ENCODE assay signal across 10 mouse cellular contexts in the genomic region with DNA sequence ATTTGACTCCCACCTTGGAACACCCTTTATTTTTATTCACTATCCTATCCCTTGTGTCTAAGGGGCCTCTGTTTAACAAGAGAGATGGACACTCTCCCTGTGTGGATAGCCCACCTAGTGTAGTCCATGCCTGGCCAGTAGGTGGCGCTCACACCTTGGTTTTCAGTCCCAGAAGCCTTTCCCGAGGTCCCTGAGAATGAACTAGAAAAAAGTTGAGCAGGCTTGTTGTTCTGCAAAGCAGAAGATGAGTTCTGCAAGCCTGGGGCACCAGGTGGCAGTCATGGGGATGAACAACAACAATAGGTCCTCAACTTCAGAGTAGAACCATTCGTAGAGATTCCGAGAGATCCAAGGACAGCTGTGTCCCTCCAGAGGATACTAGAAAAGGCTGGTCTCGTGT. TPM values are rescaled to one million over a fixed set of nuclear protein-coding genes. Genes with fewer than 3 reads are reported as not detected.
DNase-seq lines count a peak whose midpoint lies in the region; ATAC-seq and TF ChIP-seq lines count a peak whose summit lies in the region.
"Had no signal": no experiment of that assay in that cellular context is flagged by ENCODE, and none has a peak within 500 bp of the region (broad histone marks: within the 10 kb centered on the region; RNA-seq: fewer than 3 reads in every experiment).

No protein-coding gene starts in this region.

- H3K4me1 ChIP-seq in liver, embryonic 14.5 days (replicated peaks; ENCODE audit: control insufficient read depth in 2 of 2, insufficient read depth in 2 of 2, low read length in 1 of 2): no peaks in the 10 kb centered on the region
- H3K4me1 ChIP-seq: embryonic facial prominence, embryonic 13.5 days; liver, embryonic 15.5 days had no signal

- no peak overlapping the region for H3K27ac ChIP-seq in liver, embryonic 14.5 days
- H3K27ac ChIP-seq: embryonic facial prominence, embryonic 13.5 days; liver, embryonic 15.5 days had no signal

- intact Hi-C loops in heart, postnatal 10 days (cut with DNase I): loop anchor here (5.0 kb wide), 1 partner anchor 57 kb away; no protein-coding TSS in a partner anchor

- no peaks in the 10 kb centered on the region for H3K9me3 ChIP-seq in liver, embryonic 14.5 days (ENCODE audit: control insufficient read depth, low read length)
- H3K9me3 ChIP-seq: embryonic facial prominence, embryonic 13.5 days; liver, embryonic 15.5 days had no signal

- no peaks in the 10 kb centered on the region for H3K27me3 ChIP-seq in liver, embryonic 14.5 days (ENCODE audit: control insufficient read depth, insufficient read depth, low read length)
- H3K27me3 ChIP-seq: embryonic facial prominence, embryonic 13.5 days; liver, embryonic 15.5 days had no signal

- WGBS in liver, embryonic 14.5 days (ENCODE audit: insufficient replicate concordance): 65% methylated on average over 5 of the region's 5 CpGs

- H3K9ac ChIP-seq in liver, embryonic 14.5 days (replicated peaks): no peak overlapping the region
- H3K9ac ChIP-seq: embryonic facial prominence, embryonic 13.5 days; liver, embryonic 15.5 days had no signal

- TF ChIP-seq CTCF in liver, embryonic 14.5 days (IDR thresholded peaks at IDR 0.05; ENCODE audit: low read depth): peak; percentile 89

- 0 out of 2 replicates have a peak, but pooled peaks have one; percentile 44 for ATAC-seq in frontal cortex, adult (ENCODE audit: low TSS enrichment)
- ATAC-seq in liver, embryonic 14.5 days (ENCODE audit: insufficient read depth): peak; percentile 31; the same call in 1 of the 2 replicates
- ATAC-seq in monocyte, adult 5-6 weeks (replicated peaks; ENCODE audit: insufficient number of reproducible peaks, low FRiP score, low TSS enrichment, poor library complexity, severe bottlenecking): no peak

- peaks cover 10% of the 10 kb centered on the region for H3K36me3 ChIP-seq in liver, embryonic 14.5 days (replicated peaks; ENCODE audit: control insufficient read depth, insufficient read depth, low read depth)

- DNase-seq in heart, postnatal 10 days: peak; percentile 54 to 72
- DNase-seq in heart, adult 9 months (ENCODE audit: low spot score in 2 of 2): no peak
- peak; percentile 72 to 73 for DNase-seq in B cell, adult 2 months
- DNase-seq in R1 (ENCODE audit: low read depth, low spot score): peak; percentile 62
- DNase-seq in liver, embryonic 14.5 days (ENCODE audit: low read depth in 3 of 3, low spot score in 3 of 3): peak in 2 of 3 experiments; percentile 33 to 43
- peak; percentile 47 to 49 for DNase-seq in spleen, postnatal 36 days (ENCODE audit: low spot score in 2 of 2)

- H3K4me2 ChIP-seq in liver, embryonic 14.5 days (ENCODE audit: low read depth): no peak overlapping the region
- H3K4me2 ChIP-seq: embryonic facial prominence, embryonic 13.5 days; liver, embryonic 15.5 days had no signal

- TF ChIP-seq EP300 in liver, embryonic 14.5 days (IDR thresholded peaks at IDR 0.05; ENCODE audit: low read depth): no peak

- H3K4me3 ChIP-seq in liver, embryonic 14.5 days (ENCODE audit: insufficient read depth in 1 of 2, low read depth in 2 of 2, low read length in 2 of 2): no peak overlapping the region
- H3K4me3 ChIP-seq: embryonic facial prominence, embryonic 13.5 days; liver, embryonic 15.5 days had no signal

RNA-seq across cellular contexts. Expression of gene Mki67, which starts 35.8 kb away (rescaled TPM):
- total RNA-seq in heart, postnatal 10 days (2021): 10 to 100 TPM; 33.3 to 39.2 TPM
- polyA plus RNA-seq in liver, embryonic 14.5 days (2012; rRNA removed): 48.0 and 97.2 TPM in 2 replicates
- 118 and 129 TPM in 2 replicates for polyA plus RNA-seq in liver, embryonic 14.5 days (2014; fragmentation: Nextera tagmentation; extraction: Ambion mirVana)
- 2.9 to 12.3 TPM (median 3.7 TPM) in 3 replicates for total RNA-seq in monocyte, adult 5-6 weeks (2017)

Comparison
In these comparisons a context has a peak if more than half of its experiments do, and no peak if none do; other contexts are left out.
1. DNase-seq: peak in heart, postnatal 10 days (2 of 2), B cell, adult 2 months (2 of 2), R1 (single experiment), liver, embryonic 14.5 days (2 of 3) and spleen, postnatal 36 days (2 of 2); none in heart, adult 9 months (0 of 2).